Mouse (Mus musculus) cerebellum, adult 2 months (tissue): Measurements from ENCODE around the gene Fam13c. TPM values are rescaled to one million over a fixed set of nuclear protein-coding genes. Genes with fewer than 3 reads are reported as not detected.
A peak's percentile ranks its signal among the peaks of the same experiment; 100 is the strongest.

Experiments
- DNase-seq, 2 experiments: peaks; one replicate each; pipeline ENCODE4 v3.0.0; 2021
- H3K27ac ChIP-seq: fragments of 200-500 bp; 2 replicates; pipeline ENCODE4 v1.5.1; 2012; ENCODE audit warnings: low read length, control low read depth, inconsistent platforms; ENCODE audit not compliant: insufficient read depth
- H3K27me3 ChIP-seq: fragments of 200-500 bp; 2 replicates; pipeline ENCODE4 v1.6.1; 2012; ENCODE audit warnings: inconsistent platforms, mild to moderate bottlenecking, low read length, moderate library complexity; ENCODE audit not compliant: control insufficient read depth, insufficient read depth
- H3K4me1 ChIP-seq: fragments of 200-500 bp; 2 replicates; pipeline ENCODE4 v1.6.1; 2011; ENCODE audit warnings: low read length; ENCODE audit not compliant: control insufficient read depth, insufficient read depth
- H3K4me3 ChIP-seq: fragments of 200-500 bp; replicated peaks from 2 replicates; pipeline ENCODE3; 2011; ENCODE audit warnings: mild to moderate bottlenecking, low read depth, low read length, control low read depth; ENCODE audit not compliant: insufficient read depth
- CTCF ChIP-seq: fragments of 200-500 bp; IDR thresholded peaks from 2 replicates; pipeline ENCODE4 v1.5.1; 2011; ENCODE audit warnings: low read depth, mild to moderate bottlenecking, control low read depth, low read length, moderate library complexity, borderline replicate concordance; ENCODE audit not compliant: insufficient read depth
- POLR2A ChIP-seq: fragments of 200-500 bp; IDR thresholded peaks from 2 replicates; pipeline ENCODE4 v1.6.1; 2011; ENCODE audit warnings: low read length, control low read depth, borderline replicate concordance; ENCODE audit not compliant: insufficient read depth
- WGBS: fragments of 180-500 bp; shearing (Covaris S2); methylation state at CpG from one replicate; pipeline ENCODE4 v1.1.7; 2018; 5-methylcytosine and 5-hydroxymethylcytosine counted together
- polyA plus RNA-seq: library from polyadenylated mRNA; depleted of rRNA; stranded (reverse); fragments of >200 nt; gene quantifications from 2 replicates; pipeline ENCODE4 v1.2.3, GENCODE M21; 2012

Fam13c gene
- polyA plus RNA-seq, 1 experiment: 22.3 TPM

GRCm38 (mm10) chr10:70442156-70442555 lies 1.9 kb downstream of the Fam13c start:
- no peak for DNase-seq
- Histone ChIP-seq H3K4me3 (peak overlapping the region; percentile 0), H3K4me1 (peaks cover 4% of the 10 kb centered on the region), H3K27me3 (no peaks in the 10 kb centered on the region), H3K27ac (0 out of 2 replicates have a peak overlapping the region, but pooled peaks have one; percentile 0)
- no peak for TF ChIP-seq POLR2A
- TF ChIP-seq CTCF: no peak
- WGBS: 84% methylated on average over 2 of the region's 2 CpGs

GRCm38 (mm10) chr10:70442623-70443022 lies 2.3 kb downstream of the Fam13c start:
- H3K4me1 ChIP-seq: peaks cover 4% of the 10 kb centered on the region
- H3K27me3 ChIP-seq: no peaks in the 10 kb centered on the region
- no peak overlapping the region for H3K27ac ChIP-seq
- DNase-seq: no peak
- TF ChIP-seq CTCF (no peak), POLR2A (no peak)
- 78% methylated on average over 5 of the region's 5 CpGs for WGBS
- no peak overlapping the region for H3K4me3 ChIP-seq

- H3K4me1 ChIP-seq: peaks cover 2% of the 10 kb centered on the region
- TF ChIP-seq POLR2A (no peak), CTCF (no peak)
- no peak overlapping the region for H3K27ac ChIP-seq
- no peaks in the 10 kb centered on the region for H3K27me3 ChIP-seq
- no peak overlapping the region for H3K4me3 ChIP-seq
- no peak for DNase-seq
- WGBS: 69% methylated on average over 4 of the region's 4 CpGs
Measured at GRCm38 (mm10) chr10:70447787-70448186, 7.5 kb downstream of the Fam13c start.

- no peak overlapping the region for H3K4me3 ChIP-seq
- H3K4me1 ChIP-seq: no peaks in the 10 kb centered on the region; the same call in 1 of the 2 replicates
- WGBS: 60% methylated on average over 8 of the region's 8 CpGs
- no peak for DNase-seq
- TF ChIP-seq POLR2A (no peak), CTCF (no peak)
- H3K27me3 ChIP-seq: no peaks in the 10 kb centered on the region
- H3K27ac ChIP-seq: no peak overlapping the region
Measured at GRCm38 (mm10) chr10:70449206-70449605, 8.9 kb downstream of the Fam13c start.

- no peak for DNase-seq
- TF ChIP-seq CTCF: no peak
- no peak for TF ChIP-seq POLR2A
- H3K27me3 ChIP-seq: no peaks in the 10 kb centered on the region
- 38% methylated on average over 8 of the region's 8 CpGs for WGBS
- no peaks in the 10 kb centered on the region; the same call in 1 of the 2 replicates for H3K4me1 ChIP-seq
- H3K27ac ChIP-seq: no peak overlapping the region
- no peak overlapping the region for H3K4me3 ChIP-seq
Measured at GRCm38 (mm10) chr10:70455886-70456305, 15.6 kb downstream of the Fam13c start.

GRCm38 (mm10) chr10:70458574-70459263 lies 18.4 kb downstream of the Fam13c start:
- Histone ChIP-seq H3K27me3 (no peaks in the 10 kb centered on the region), H3K4me1 (no peaks in the 10 kb centered on the region; the same call in 1 of the 2 replicates), H3K4me3 (no peak overlapping the region), H3K27ac (no peak overlapping the region)
- no peak for DNase-seq
- 63% methylated on average over 11 of the region's 11 CpGs for WGBS
- TF ChIP-seq POLR2A (no peak), CTCF (no peak)

GRCm38 (mm10) chr10:70465638-70466037 lies 25.4 kb downstream of the Fam13c start:
- TF ChIP-seq POLR2A (no peak), CTCF (no peak)
- DNase-seq: no peak
- H3K27me3 ChIP-seq: no peaks in the 10 kb centered on the region
- no peak overlapping the region for H3K27ac ChIP-seq
- no peak overlapping the region for H3K4me3 ChIP-seq
- H3K4me1 ChIP-seq: peaks cover 11% of the 10 kb centered on the region
- 13% methylated on average over 7 of the region's 7 CpGs for WGBS

GRCm38 (mm10) chr10:70470836-70471235 lies 30.6 kb downstream of the Fam13c start:
- Histone ChIP-seq H3K27me3 (no peaks in the 10 kb centered on the region), H3K4me1 (peaks cover under 1% of the 10 kb centered on the region; the same call in 1 of the 2 replicates), H3K4me3 (no peak overlapping the region), H3K27ac (no peak overlapping the region)
- WGBS: 91% methylated on average over 1 of the region's 1 CpGs
- TF ChIP-seq CTCF (no peak), POLR2A (no peak)
- DNase-seq: no peak
